Mouse (Mus musculus): ENCODE results near the gene Gm20388. TPM values are rescaled to one million over a fixed set of nuclear protein-coding genes. Genes with fewer than 3 reads are reported as not detected.
A peak's percentile ranks its signal among the peaks of the same experiment; 100 is the strongest.

Gm20388 gene
- polyA plus RNA-seq, 1 experiment: 18.7 TPM

- Histone ChIP-seq H3K4me1 (ENCODE audit: control insufficient read depth, insufficient read depth, low read length) (peaks cover 31% of the 10 kb centered on the region), H3K27ac (ENCODE audit: insufficient read depth, low read length) (no peak overlapping the region), H3K27me3 (ENCODE audit: control insufficient read depth, insufficient read depth, low read length) (no peaks in the 10 kb centered on the region), H3K4me3 (replicated peaks; ENCODE audit: insufficient read depth, low read depth, low read length) (no peak overlapping the region)
- DNase-seq: no peak
- no peak for TF ChIP-seq CTCF (IDR thresholded peaks at IDR 0.05; ENCODE audit: borderline replicate concordance, insufficient read depth, low read depth, low read length)
- TF ChIP-seq POLR2A (IDR thresholded peaks at IDR 0.05; ENCODE audit: borderline replicate concordance, insufficient read depth, low read length): no peak
- 64% methylated on average over 8 of the region's 8 CpGs for WGBS
These were observed 514.7 kb downstream of the Gm20388 start for GRCm38 (mm10) chr8:120425199-120425941.

- 37% methylated on average over 1 of the region's 1 CpGs for WGBS
These were observed 515.5 kb downstream of the Gm20388 start for GRCm38 (mm10) chr8:120426105-120426504.

GRCm38 (mm10) chr8:120426622-120427385 is 516.2 kb downstream of the Gm20388 start:
- no peak overlapping the region for H3K27ac ChIP-seq (ENCODE audit: insufficient read depth, low read length)
- H3K27me3 ChIP-seq (ENCODE audit: control insufficient read depth, insufficient read depth, low read length): no peaks in the 10 kb centered on the region
- peaks cover 42% of the 10 kb centered on the region for H3K4me1 ChIP-seq (ENCODE audit: control insufficient read depth, insufficient read depth, low read length)
- TF ChIP-seq CTCF (IDR thresholded peaks at IDR 0.05; ENCODE audit: borderline replicate concordance, insufficient read depth, low read depth, low read length) (no peak), POLR2A (IDR thresholded peaks at IDR 0.05; ENCODE audit: borderline replicate concordance, insufficient read depth, low read length) (no peak)
- DNase-seq: peak in 1 of 2 experiments; percentile 68
- 21% methylated on average over 20 of the region's 20 CpGs for WGBS
- H3K4me3 ChIP-seq (replicated peaks; ENCODE audit: insufficient read depth, low read depth, low read length): no peak overlapping the region

More at GRCm38 (mm10) chr8:120426105-120426504, 515.5 kb downstream of the Gm20388 start:
- no peak for DNase-seq
- H3K27me3 ChIP-seq (ENCODE audit: control insufficient read depth, insufficient read depth, low read length): no peaks in the 10 kb centered on the region
- H3K4me1 ChIP-seq (ENCODE audit: control insufficient read depth, insufficient read depth, low read length): peaks cover 38% of the 10 kb centered on the region
- no peak overlapping the region for H3K27ac ChIP-seq (ENCODE audit: insufficient read depth, low read length)
- H3K4me3 ChIP-seq (replicated peaks; ENCODE audit: insufficient read depth, low read depth, low read length): no peak overlapping the region
- TF ChIP-seq POLR2A (IDR thresholded peaks at IDR 0.05; ENCODE audit: borderline replicate concordance, insufficient read depth, low read length) (no peak), CTCF (IDR thresholded peaks at IDR 0.05; ENCODE audit: borderline replicate concordance, insufficient read depth, low read depth, low read length) (no peak)

GRCm38 (mm10) chr8:120428492-120428891 is 517.9 kb downstream of the Gm20388 start:
- Histone ChIP-seq H3K4me3 (replicated peaks; ENCODE audit: insufficient read depth, low read depth, low read length) (no peak overlapping the region), H3K27me3 (ENCODE audit: control insufficient read depth, insufficient read depth, low read length) (no peaks in the 10 kb centered on the region), H3K4me1 (ENCODE audit: control insufficient read depth, insufficient read depth, low read length) (peaks cover 42% of the 10 kb centered on the region), H3K27ac (ENCODE audit: insufficient read depth, low read length) (no peak overlapping the region)
- DNase-seq: no peak
- 86% methylated on average over 5 of the region's 5 CpGs for WGBS
- TF ChIP-seq POLR2A (IDR thresholded peaks at IDR 0.05; ENCODE audit: borderline replicate concordance, insufficient read depth, low read length) (no peak), CTCF (IDR thresholded peaks at IDR 0.05; ENCODE audit: borderline replicate concordance, insufficient read depth, low read depth, low read length) (no peak)

- WGBS: 100% methylated on average over 1 of the region's 1 CpGs
- H3K4me1 ChIP-seq (ENCODE audit: control insufficient read depth, insufficient read depth, low read length): peaks cover 42% of the 10 kb centered on the region
- TF ChIP-seq CTCF (IDR thresholded peaks at IDR 0.05; ENCODE audit: borderline replicate concordance, insufficient read depth, low read depth, low read length) (no peak), POLR2A (IDR thresholded peaks at IDR 0.05; ENCODE audit: borderline replicate concordance, insufficient read depth, low read length) (no peak)
- DNase-seq: no peak
- H3K27me3 ChIP-seq (ENCODE audit: control insufficient read depth, insufficient read depth, low read length): no peaks in the 10 kb centered on the region
- no peak overlapping the region for H3K4me3 ChIP-seq (replicated peaks; ENCODE audit: insufficient read depth, low read depth, low read length)
- no peak overlapping the region for H3K27ac ChIP-seq (ENCODE audit: insufficient read depth, low read length)
These were observed 518.5 kb downstream of the Gm20388 start for GRCm38 (mm10) chr8:120429116-120429515.

GRCm38 (mm10) chr8:120431042-120431441 is 520.4 kb downstream of the Gm20388 start:
- Histone ChIP-seq H3K4me3 (replicated peaks; ENCODE audit: insufficient read depth, low read depth, low read length) (no peak overlapping the region), H3K27me3 (ENCODE audit: control insufficient read depth, insufficient read depth, low read length) (no peaks in the 10 kb centered on the region), H3K4me1 (ENCODE audit: control insufficient read depth, insufficient read depth, low read length) (peaks cover 33% of the 10 kb centered on the region), H3K27ac (ENCODE audit: insufficient read depth, low read length) (no peak overlapping the region)
- TF ChIP-seq POLR2A (IDR thresholded peaks at IDR 0.05; ENCODE audit: borderline replicate concordance, insufficient read depth, low read length) (no peak), CTCF (IDR thresholded peaks at IDR 0.05; ENCODE audit: borderline replicate concordance, insufficient read depth, low read depth, low read length) (no peak)
- peak; percentile 60 to 63 for DNase-seq
- WGBS: 17% methylated on average over 12 of the region's 12 CpGs

GRCm38 (mm10) chr8:120432438-120432837 is 521.8 kb downstream of the Gm20388 start:
- WGBS: 74% methylated on average over 7 of the region's 7 CpGs
- H3K4me3 ChIP-seq (replicated peaks; ENCODE audit: insufficient read depth, low read depth, low read length): no peak overlapping the region
- no peaks in the 10 kb centered on the region for H3K27me3 ChIP-seq (ENCODE audit: control insufficient read depth, insufficient read depth, low read length)
- peaks cover 33% of the 10 kb centered on the region for H3K4me1 ChIP-seq (ENCODE audit: control insufficient read depth, insufficient read depth, low read length)
- no peak overlapping the region for H3K27ac ChIP-seq (ENCODE audit: insufficient read depth, low read length)
- no peak for TF ChIP-seq POLR2A (IDR thresholded peaks at IDR 0.05; ENCODE audit: borderline replicate concordance, insufficient read depth, low read length)
- no peak for TF ChIP-seq CTCF (IDR thresholded peaks at IDR 0.05; ENCODE audit: borderline replicate concordance, insufficient read depth, low read depth, low read length)
- no peak for DNase-seq
